Comparison of ENCODE assay signal across 1 mouse cellular context in genomic region chr16:11176208-11176883, GRCm38 (mm10).
TF ChIP-seq lines count a peak whose summit lies in the region.

Gene Zc3h7a, minus strand, starts transcription at chr16:11176393.

TF ChIP-seq in CH12.LX, 34 proteins besides CTCF, POLR2A, EP300 and RAD21 (continued from another document):
- peak; percentile 95 for TF ChIP-seq ELF1 (IDR thresholded peaks at IDR 0.05; ENCODE audit: low read depth, low read length)
- peak; percentile 82 for TF ChIP-seq ZMIZ1 (IDR thresholded peaks at IDR 0.05; ENCODE audit: low read depth, low read length)
- peak; percentile 13; the same call in 1 of the 2 replicates for TF ChIP-seq MXI1 (IDR thresholded peaks at IDR 0.05; ENCODE audit: low read depth, low read length)
- TF ChIP-seq SMC3 (IDR thresholded peaks at IDR 0.05; ENCODE audit: low read depth, low read length), result peak; percentile 32; the same call in 1 of the 2 replicates
- TF ChIP-seq IRF4 (IDR thresholded peaks at IDR 0.05; ENCODE audit: low read depth, low read length), result peak; percentile 73
- peak; percentile 22 for TF ChIP-seq SIN3A (IDR thresholded peaks at IDR 0.05; ENCODE audit: low read length)
- TF ChIP-seq MEF2A (IDR thresholded peaks at IDR 0.05; ENCODE audit: borderline replicate concordance, low read depth, low read length), result peak; percentile 54; the same call in 1 of the 2 replicates
- TF ChIP-seq UBTF (IDR thresholded peaks at IDR 0.05; ENCODE audit: low read depth, low read length), result peak; percentile 93
- TF ChIP-seq MAX (IDR thresholded peaks at IDR 0.05; ENCODE audit: low read length), result peak; percentile 15; the same call in 1 of the 2 replicates
- TF ChIP-seq ZC3H11A (IDR thresholded peaks at IDR 0.05; ENCODE audit: low read depth, low read length), result no peak
- TF ChIP-seq HCFC1 (IDR thresholded peaks at IDR 0.05; ENCODE audit: low read depth, low read length), result peak; percentile 65
- TF ChIP-seq TCF12 (IDR thresholded peaks at IDR 0.05; ENCODE audit: low read depth, low read length), result peak; percentile 93
TF ChIP-seq in CH12.LX: peak in this region for 18.
